Mouse (Mus musculus): ENCODE measurements around the gene Capn15. TPM values are rescaled to one million over a fixed set of nuclear protein-coding genes. Genes with fewer than 3 reads are reported as not detected.

Capn15 gene
- polyA plus RNA-seq, 1 experiment from 2014 or later = 27.6 TPM

- no peaks in the 10 kb centered on the region for H3K9me3 ChIP-seq (replicated peaks)
- H3K27me3 ChIP-seq (ENCODE audit: low read depth, poor library complexity, severe bottlenecking) = no peaks in the 10 kb centered on the region
- peaks cover 88% of the 10 kb centered on the region for H3K36me3 ChIP-seq
- H3K4me1 ChIP-seq = no peaks in the 10 kb centered on the region
- peak overlapping the region; percentile 14; the same call in 1 of the 2 replicates for H3K4me3 ChIP-seq
- WGBS = 13% methylated on average over 15 of the region's 15 CpGs
- no peak overlapping the region for H3K27ac ChIP-seq (replicated peaks)
- peak; percentile 60 for DNase-seq (ENCODE audit: low spot score)
Observed at GRCm38 (mm10) chr17:26011841-26012460, 26.4 kb upstream of the Capn15 start.

GRCm38 (mm10) chr17:26009540-26009939, 23.9 kb upstream of the Capn15 start:
- no peak overlapping the region for H3K27ac ChIP-seq (replicated peaks)
- H3K27me3 ChIP-seq (ENCODE audit: low read depth, poor library complexity, severe bottlenecking) = no peaks in the 10 kb centered on the region
- DNase-seq (ENCODE audit: low spot score) = peak; percentile 73
- H3K4me1 ChIP-seq = no peaks in the 10 kb centered on the region
- 32% methylated on average over 4 of the region's 4 CpGs for WGBS
- H3K9me3 ChIP-seq (replicated peaks) = no peaks in the 10 kb centered on the region
- H3K36me3 ChIP-seq = peaks cover 90% of the 10 kb centered on the region
- H3K4me3 ChIP-seq = no peak overlapping the region

GRCm38 (mm10) chr17:26008787-26009186, 23.2 kb upstream of the Capn15 start:
- no peak overlapping the region for H3K4me3 ChIP-seq
- H3K36me3 ChIP-seq = peaks cover 90% of the 10 kb centered on the region
- no peak overlapping the region for H3K27ac ChIP-seq (replicated peaks)
- no peaks in the 10 kb centered on the region for H3K9me3 ChIP-seq (replicated peaks)
- 89% methylated on average over 7 of the region's 7 CpGs for WGBS
- no peaks in the 10 kb centered on the region for H3K4me1 ChIP-seq
- no peak for DNase-seq (ENCODE audit: low spot score)
- no peaks in the 10 kb centered on the region for H3K27me3 ChIP-seq (ENCODE audit: low read depth, poor library complexity, severe bottlenecking)

- Histone ChIP-seq H3K4me1 (no peaks in the 10 kb centered on the region), H3K4me3 (no peak overlapping the region), H3K9me3 (replicated peaks) (no peaks in the 10 kb centered on the region), H3K36me3 (peaks cover 90% of the 10 kb centered on the region), H3K27ac (replicated peaks) (no peak overlapping the region), H3K27me3 (ENCODE audit: low read depth, poor library complexity, severe bottlenecking) (no peaks in the 10 kb centered on the region)
- no peak for DNase-seq (ENCODE audit: low spot score)
Observed at GRCm38 (mm10) chr17:26008331-26008730, 22.7 kb upstream of the Capn15 start.

- DNase-seq (ENCODE audit: low spot score) = no peak
- Histone ChIP-seq H3K27ac (replicated peaks) (no peak overlapping the region), H3K36me3 (peaks cover 91% of the 10 kb centered on the region), H3K4me1 (no peaks in the 10 kb centered on the region), H3K27me3 (ENCODE audit: low read depth, poor library complexity, severe bottlenecking) (no peaks in the 10 kb centered on the region), H3K4me3 (no peak overlapping the region), H3K9me3 (replicated peaks) (no peaks in the 10 kb centered on the region)
- WGBS = 74% methylated on average over 2 of the region's 2 CpGs
Observed at GRCm38 (mm10) chr17:26007646-26008045, 22.1 kb upstream of the Capn15 start.

- H3K27ac ChIP-seq (replicated peaks) = no peak overlapping the region
- no peak for DNase-seq (ENCODE audit: low spot score)
- H3K9me3 ChIP-seq (replicated peaks) = no peaks in the 10 kb centered on the region
- no peaks in the 10 kb centered on the region for H3K4me1 ChIP-seq
- H3K4me3 ChIP-seq = no peak overlapping the region
- no peaks in the 10 kb centered on the region for H3K27me3 ChIP-seq (ENCODE audit: low read depth, poor library complexity, severe bottlenecking)
- peaks cover 93% of the 10 kb centered on the region for H3K36me3 ChIP-seq
- WGBS = 89% methylated on average over 10 of the region's 10 CpGs
Observed at GRCm38 (mm10) chr17:26005731-26006450, 20.3 kb upstream of the Capn15 start.

GRCm38 (mm10) chr17:26004711-26005110, 19.1 kb upstream of the Capn15 start:
- 89% methylated on average over 15 of the region's 15 CpGs for WGBS
- peaks cover 88% of the 10 kb centered on the region for H3K36me3 ChIP-seq

GRCm38 (mm10) chr17:26003864-26004263, 18.3 kb upstream of the Capn15 start:
- WGBS = 96% methylated on average over 2 of the region's 2 CpGs
- DNase-seq (ENCODE audit: low spot score) = no peak
- no peak overlapping the region for H3K4me3 ChIP-seq
- no peaks in the 10 kb centered on the region for H3K27me3 ChIP-seq (ENCODE audit: low read depth, poor library complexity, severe bottlenecking)
- H3K36me3 ChIP-seq = peaks cover 87% of the 10 kb centered on the region
- no peaks in the 10 kb centered on the region for H3K9me3 ChIP-seq (replicated peaks)
- H3K4me1 ChIP-seq = no peaks in the 10 kb centered on the region
- H3K27ac ChIP-seq (replicated peaks) = no peak overlapping the region

More at GRCm38 (mm10) chr17:26004711-26005110, 19.1 kb upstream of the Capn15 start:
- DNase-seq (ENCODE audit: low spot score) = no peak
- Histone ChIP-seq H3K4me1 (no peaks in the 10 kb centered on the region), H3K4me3 (no peak overlapping the region), H3K27me3 (ENCODE audit: low read depth, poor library complexity, severe bottlenecking) (no peaks in the 10 kb centered on the region), H3K27ac (replicated peaks) (no peak overlapping the region), H3K9me3 (replicated peaks) (no peaks in the 10 kb centered on the region)

GRCm38 (mm10) chr17:25998425-25998824, 12.8 kb upstream of the Capn15 start:
- no peaks in the 10 kb centered on the region for H3K4me1 ChIP-seq
- H3K27me3 ChIP-seq (ENCODE audit: low read depth, poor library complexity, severe bottlenecking) = no peaks in the 10 kb centered on the region
- H3K4me3 ChIP-seq = no peak overlapping the region
- H3K9me3 ChIP-seq (replicated peaks) = no peaks in the 10 kb centered on the region
- H3K27ac ChIP-seq (replicated peaks) = no peak overlapping the region
- no peak for DNase-seq (ENCODE audit: low spot score)
- WGBS = 90% methylated on average over 11 of the region's 11 CpGs
- H3K36me3 ChIP-seq = peaks cover 85% of the 10 kb centered on the region

GRCm38 (mm10) chr17:25993489-25993888, 7.9 kb upstream of the Capn15 start:
- no peak for DNase-seq (ENCODE audit: low spot score)
- Histone ChIP-seq H3K4me3 (no peak overlapping the region), H3K27me3 (ENCODE audit: low read depth, poor library complexity, severe bottlenecking) (no peaks in the 10 kb centered on the region), H3K4me1 (no peaks in the 10 kb centered on the region), H3K27ac (replicated peaks) (no peak overlapping the region), H3K9me3 (replicated peaks) (no peaks in the 10 kb centered on the region), H3K36me3 (peaks cover 95% of the 10 kb centered on the region)
- WGBS = 92% methylated on average over 3 of the region's 3 CpGs

GRCm38 (mm10) chr17:25992274-25992673, 6.7 kb upstream of the Capn15 start:
- Histone ChIP-seq H3K27me3 (ENCODE audit: low read depth, poor library complexity, severe bottlenecking) (no peaks in the 10 kb centered on the region), H3K4me3 (no peak overlapping the region), H3K27ac (replicated peaks) (no peak overlapping the region), H3K36me3 (peaks cover 90% of the 10 kb centered on the region), H3K9me3 (replicated peaks) (no peaks in the 10 kb centered on the region), H3K4me1 (no peaks in the 10 kb centered on the region)
- 96% methylated on average over 4 of the region's 4 CpGs for WGBS
- DNase-seq (ENCODE audit: low spot score) = no peak

GRCm38 (mm10) chr17:25990331-25990730, 4.7 kb upstream of the Capn15 start:
- no peak overlapping the region for H3K27ac ChIP-seq (replicated peaks)
- WGBS = 91% methylated on average over 5 of the region's 5 CpGs
- peaks cover 72% of the 10 kb centered on the region for H3K36me3 ChIP-seq
- no peak overlapping the region for H3K4me3 ChIP-seq
- peaks cover 8% of the 10 kb centered on the region for H3K4me1 ChIP-seq
- no peak for DNase-seq (ENCODE audit: low spot score)
- no peaks in the 10 kb centered on the region for H3K27me3 ChIP-seq (ENCODE audit: low read depth, poor library complexity, severe bottlenecking)
- no peaks in the 10 kb centered on the region for H3K9me3 ChIP-seq (replicated peaks)

GRCm38 (mm10) chr17:25984556-25985305, 865 bp downstream of the Capn15 start:
- H3K36me3 ChIP-seq = peaks cover 18% of the 10 kb centered on the region
- WGBS = 14% methylated on average over 17 of the region's 17 CpGs
- peak overlapping the region; percentile 94 for H3K27ac ChIP-seq (replicated peaks)
- no peaks in the 10 kb centered on the region for H3K9me3 ChIP-seq (replicated peaks)
- DNase-seq (ENCODE audit: low spot score) = no peak
- H3K27me3 ChIP-seq (ENCODE audit: low read depth, poor library complexity, severe bottlenecking) = no peaks in the 10 kb centered on the region
- H3K4me1 ChIP-seq = peaks cover 32% of the 10 kb centered on the region
- H3K4me3 ChIP-seq = peak overlapping the region; percentile 90
